Mouse (Mus musculus) bone marrow macrophage, adult 2 months (primary cell): ENCODE results near the gene Diaph3. TPM values are rescaled to one million over a fixed set of nuclear protein-coding genes. Genes with fewer than 3 reads are reported as not detected.

ENCODE experiments used
- H3K27ac ChIP-seq: 2 replicates; pipeline ENCODE4 v1.5.1; 2012; ENCODE audit warnings: low read depth, low read length; ENCODE audit not compliant: insufficient read depth
- H3K4me1 ChIP-seq: 2 replicates; pipeline ENCODE4 v1.6.1; 2012; ENCODE audit warnings: low read length; ENCODE audit not compliant: control insufficient read depth, insufficient read depth
- H3K4me3 ChIP-seq: 2 replicates; pipeline ENCODE4 v1.5.1; 2012; ENCODE audit warnings: mild to moderate bottlenecking, low read length, moderate library complexity; ENCODE audit not compliant: insufficient read depth
- CTCF ChIP-seq: IDR thresholded peaks from 2 replicates; pipeline ENCODE4 v1.5.1; 2012; ENCODE audit warnings: low read depth, mild to moderate bottlenecking, low read length, moderate library complexity
- POLR2A ChIP-seq: IDR thresholded peaks from 2 replicates; pipeline ENCODE4 v1.6.1; 2012; ENCODE audit warnings: mild to moderate bottlenecking, low read depth, low read length, borderline replicate concordance
- polyA plus RNA-seq: library from polyadenylated mRNA; stranded (reverse); fragments of >200 nt; gene quantifications from 2 replicates; pipeline ENCODE4 v1.2.4, GENCODE M21; 2012; ENCODE audit not compliant: missing spikeins, insufficient read depth, insufficient read length

Gene Diaph3
- polyA plus RNA-seq, 1 experiment = 14.4 TPM

- TF ChIP-seq CTCF (no peak), POLR2A (no peak)
- Histone ChIP-seq H3K4me1 (peaks cover 5% of the 10 kb centered on the region), H3K27ac (no peak overlapping the region), H3K4me3 (no peak overlapping the region)
Measured at GRCm38 (mm10) chr14:87126076-87126639, 14.9 kb downstream of the Diaph3 start.

GRCm38 (mm10) chr14:87125492-87125891, 15.5 kb downstream of the Diaph3 start:
- Histone ChIP-seq H3K27ac (no peak overlapping the region), H3K4me1 (peaks cover 5% of the 10 kb centered on the region), H3K4me3 (no peak overlapping the region)
- TF ChIP-seq CTCF (no peak), POLR2A (no peak)

- Histone ChIP-seq H3K27ac (no peak overlapping the region), H3K4me3 (no peak overlapping the region), H3K4me1 (peaks cover 5% of the 10 kb centered on the region)
- TF ChIP-seq POLR2A (no peak), CTCF (no peak)
Measured at GRCm38 (mm10) chr14:87123091-87123490, 17.9 kb downstream of the Diaph3 start.

GRCm38 (mm10) chr14:87121868-87122267, 19.2 kb downstream of the Diaph3 start:
- no peak overlapping the region for H3K4me3 ChIP-seq
- TF ChIP-seq POLR2A (no peak), CTCF (no peak)

GRCm38 (mm10) chr14:87110634-87111033, 30.4 kb downstream of the Diaph3 start:
- no peaks in the 10 kb centered on the region for H3K4me1 ChIP-seq
- no peak for TF ChIP-seq CTCF
- no peak for TF ChIP-seq POLR2A
- no peak overlapping the region for H3K4me3 ChIP-seq
- H3K27ac ChIP-seq = no peak overlapping the region

More at GRCm38 (mm10) chr14:87121868-87122267, 19.2 kb downstream of the Diaph3 start:
- Histone ChIP-seq H3K4me1 (peaks cover 5% of the 10 kb centered on the region), H3K27ac (no peak overlapping the region)

GRCm38 (mm10) chr14:87099380-87100088, 41.5 kb downstream of the Diaph3 start:
- Histone ChIP-seq H3K4me1 (no peaks in the 10 kb centered on the region), H3K4me3 (no peak overlapping the region), H3K27ac (no peak overlapping the region)
- no peak for TF ChIP-seq POLR2A
- no peak for TF ChIP-seq CTCF

GRCm38 (mm10) chr14:87098093-87098492, 42.9 kb downstream of the Diaph3 start:
- no peaks in the 10 kb centered on the region for H3K4me1 ChIP-seq
- H3K4me3 ChIP-seq = no peak overlapping the region
- no peak for TF ChIP-seq CTCF
- TF ChIP-seq POLR2A = no peak
- H3K27ac ChIP-seq = no peak overlapping the region

- Histone ChIP-seq H3K4me3 (no peak overlapping the region), H3K4me1 (no peaks in the 10 kb centered on the region), H3K27ac (no peak overlapping the region)
- TF ChIP-seq POLR2A = no peak
- no peak for TF ChIP-seq CTCF
Measured at GRCm38 (mm10) chr14:87091522-87091921, 49.5 kb downstream of the Diaph3 start.

GRCm38 (mm10) chr14:87091108-87091507, 49.9 kb downstream of the Diaph3 start:
- Histone ChIP-seq H3K27ac (no peak overlapping the region), H3K4me3 (no peak overlapping the region), H3K4me1 (no peaks in the 10 kb centered on the region)
- TF ChIP-seq CTCF (no peak), POLR2A (no peak)

- TF ChIP-seq POLR2A (no peak), CTCF (no peak)
- Histone ChIP-seq H3K4me3 (no peak overlapping the region), H3K4me1 (no peaks in the 10 kb centered on the region), H3K27ac (no peak overlapping the region)
Measured at GRCm38 (mm10) chr14:87088928-87089327, 52.1 kb downstream of the Diaph3 start.

GRCm38 (mm10) chr14:87088456-87088855, 52.6 kb downstream of the Diaph3 start:
- Histone ChIP-seq H3K4me1 (no peaks in the 10 kb centered on the region), H3K4me3 (no peak overlapping the region), H3K27ac (no peak overlapping the region)
- TF ChIP-seq POLR2A (no peak), CTCF (no peak)
